Mouse (Mus musculus) heart, embryonic 13.5 days (tissue): ENCODE measurements around the gene Spock1. TPM values are rescaled to one million over a fixed set of nuclear protein-coding genes. Genes with fewer than 3 reads are reported as not detected.

Source experiments
- ATAC-seq: fragments of 200-750 bp; cut with Nextera tagmentation; 2 replicates; pipeline ENCODE4 v1.8.0; 2017; ENCODE audit warnings: moderate TSS enrichment; ENCODE audit not compliant: insufficient number of reproducible peaks, low FRiP score, low TSS enrichment; ENCODE audit errors: extremely low read depth
- H3K27ac ChIP-seq: fragments of 300-500 bp; sonication (generic); replicated peaks from 2 replicates; pipeline ENCODE4 v1.5.1; 2015; ENCODE audit warnings: moderate library complexity, mild to moderate bottlenecking, inconsistent platforms
- H3K27me3 ChIP-seq: fragments of 300-500 bp; sonication (generic); replicated peaks from 2 replicates; pipeline ENCODE4 v1.6.1; 2015; ENCODE audit warnings: mild to moderate bottlenecking, inconsistent platforms
- H3K36me3 ChIP-seq: fragments of 300-500 bp; sonication (generic); 2 replicates; pipeline ENCODE4 v1.6.1; 2015; ENCODE audit warnings: mild to moderate bottlenecking, inconsistent platforms
- H3K4me1 ChIP-seq: fragments of 300-500 bp; sonication (generic); 2 replicates; pipeline ENCODE4 v1.6.1; 2015; ENCODE audit warnings: inconsistent platforms
- H3K4me2 ChIP-seq: fragments of 300-500 bp; sonication (generic); 2 replicates; pipeline ENCODE4 v1.6.1; 2015; ENCODE audit warnings: inconsistent platforms, mild to moderate bottlenecking, moderate library complexity
- H3K4me3 ChIP-seq: fragments of 300-500 bp; sonication (generic); 2 replicates; pipeline ENCODE4 v1.5.1; 2015; ENCODE audit warnings: moderate library complexity, mild to moderate bottlenecking, inconsistent platforms
- H3K9ac ChIP-seq: fragments of 300-500 bp; sonication (generic); 2 replicates; pipeline ENCODE4 v1.6.1; 2015; ENCODE audit warnings: inconsistent platforms, mild to moderate bottlenecking, moderate library complexity
- H3K9me3 ChIP-seq: fragments of 300-500 bp; sonication (generic); 2 replicates; pipeline ENCODE4 v1.6.1; 2016; ENCODE audit warnings: inconsistent platforms
- WGBS: fragments of 180-500 bp; shearing (Covaris S2); methylation state at CpG from one replicate; pipeline ENCODE4 v1.1.7; 2015; ENCODE audit warnings: mixed read lengths; 5-methylcytosine and 5-hydroxymethylcytosine counted together
- polyA plus RNA-seq: library from polyadenylated mRNA; unstranded; fragments of >200 nt; fragmentation: Nextera tagmentation; extraction: Ambion mirVana; gene quantifications from 2 replicates; pipeline ENCODE4 v1.2.1, GENCODE M21; 2015

Spock1 gene
- polyA plus RNA-seq, 1 experiment from 2014 or later, result 0.31 TPM

GRCm38 (mm10) chr13:57656606-57657005 is 251.5 kb downstream of the Spock1 start:
- Histone ChIP-seq H3K36me3 (no peaks in the 10 kb centered on the region), H3K4me3 (no peak overlapping the region), H3K27me3 (no peaks in the 10 kb centered on the region; the same call in 1 of the 2 replicates), H3K4me1 (peaks cover 13% of the 10 kb centered on the region; the same call in 1 of the 2 replicates), H3K27ac (no peak overlapping the region), H3K9ac (no peak overlapping the region), H3K4me2 (no peak overlapping the region), H3K9me3 (no peaks in the 10 kb centered on the region)
- WGBS, result 66% methylated on average over 8 of the region's 8 CpGs
- no peak for ATAC-seq

- H3K4me3 ChIP-seq, result no peak overlapping the region
- ATAC-seq, result no peak
- WGBS, result 75% methylated on average over 7 of the region's 7 CpGs
- no peak overlapping the region for H3K4me2 ChIP-seq
- H3K27me3 ChIP-seq, result peaks cover 7% of the 10 kb centered on the region; the same call in 1 of the 2 replicates
- H3K9me3 ChIP-seq, result no peaks in the 10 kb centered on the region
- H3K27ac ChIP-seq, result no peak overlapping the region
- H3K36me3 ChIP-seq, result no peaks in the 10 kb centered on the region
- no peak overlapping the region for H3K9ac ChIP-seq
- H3K4me1 ChIP-seq, result 0 out of 2 replicates have a peak, but pooled peaks cover 8% of the 10 kb centered on the region
These were observed 253.8 kb downstream of the Spock1 start for GRCm38 (mm10) chr13:57654362-57654761.

- ATAC-seq, result no peak
- Histone ChIP-seq H3K27ac (no peak overlapping the region), H3K36me3 (no peaks in the 10 kb centered on the region), H3K9ac (no peak overlapping the region), H3K4me1 (0 out of 2 replicates have a peak, but pooled peaks cover 6% of the 10 kb centered on the region), H3K9me3 (no peaks in the 10 kb centered on the region), H3K27me3 (peaks cover 7% of the 10 kb centered on the region; the same call in 1 of the 2 replicates), H3K4me2 (no peak overlapping the region), H3K4me3 (no peak overlapping the region)
- 65% methylated on average over 4 of the region's 4 CpGs for WGBS
These were observed 256.9 kb downstream of the Spock1 start for GRCm38 (mm10) chr13:57651236-57651635.

GRCm38 (mm10) chr13:57648784-57649183 is 259.3 kb downstream of the Spock1 start:
- no peak overlapping the region for H3K9ac ChIP-seq
- 72% methylated on average over 2 of the region's 2 CpGs for WGBS
- no peak for ATAC-seq

GRCm38 (mm10) chr13:57647456-57647855 is 260.7 kb downstream of the Spock1 start:
- peaks cover 7% of the 10 kb centered on the region for H3K27me3 ChIP-seq
- H3K9me3 ChIP-seq, result no peaks in the 10 kb centered on the region
- no peaks in the 10 kb centered on the region for H3K36me3 ChIP-seq
- ATAC-seq, result no peak
- H3K4me1 ChIP-seq, result no peaks in the 10 kb centered on the region
- H3K4me3 ChIP-seq, result no peak overlapping the region
- no peak overlapping the region for H3K4me2 ChIP-seq
- H3K27ac ChIP-seq, result no peak overlapping the region
- H3K9ac ChIP-seq, result no peak overlapping the region
- WGBS, result 61% methylated on average over 4 of the region's 4 CpGs

More at GRCm38 (mm10) chr13:57648784-57649183, 259.3 kb downstream of the Spock1 start:
- no peaks in the 10 kb centered on the region for H3K4me1 ChIP-seq
- no peak overlapping the region for H3K4me3 ChIP-seq
- no peak overlapping the region for H3K4me2 ChIP-seq
- peaks cover 7% of the 10 kb centered on the region; the same call in 1 of the 2 replicates for H3K27me3 ChIP-seq
- H3K9me3 ChIP-seq, result no peaks in the 10 kb centered on the region
- no peak overlapping the region for H3K27ac ChIP-seq
- no peaks in the 10 kb centered on the region for H3K36me3 ChIP-seq

GRCm38 (mm10) chr13:57643036-57643435 is 265.1 kb downstream of the Spock1 start:
- Histone ChIP-seq H3K9ac (no peak overlapping the region), H3K4me2 (no peak overlapping the region), H3K4me3 (no peak overlapping the region), H3K27me3 (no peaks in the 10 kb centered on the region; the same call in 1 of the 2 replicates), H3K36me3 (no peaks in the 10 kb centered on the region), H3K4me1 (peaks cover 11% of the 10 kb centered on the region), H3K27ac (no peak overlapping the region), H3K9me3 (no peaks in the 10 kb centered on the region)
- 84% methylated on average over 12 of the region's 12 CpGs for WGBS
- no peak for ATAC-seq

- H3K36me3 ChIP-seq, result no peaks in the 10 kb centered on the region
- H3K27me3 ChIP-seq, result no peaks in the 10 kb centered on the region; the same call in 1 of the 2 replicates
- 56% methylated on average over 4 of the region's 4 CpGs for WGBS
- H3K4me1 ChIP-seq, result peaks cover 11% of the 10 kb centered on the region
- H3K4me2 ChIP-seq, result no peak overlapping the region
- H3K9me3 ChIP-seq, result no peaks in the 10 kb centered on the region
- no peak overlapping the region for H3K27ac ChIP-seq
- no peak for ATAC-seq
- no peak overlapping the region for H3K4me3 ChIP-seq
- H3K9ac ChIP-seq, result no peak overlapping the region
These were observed 266.5 kb downstream of the Spock1 start for GRCm38 (mm10) chr13:57641649-57642048.

GRCm38 (mm10) chr13:57640968-57641367 is 267.2 kb downstream of the Spock1 start:
- WGBS, result 86% methylated on average over 2 of the region's 2 CpGs
- no peak overlapping the region for H3K4me2 ChIP-seq
- no peak for ATAC-seq
- no peaks in the 10 kb centered on the region for H3K9me3 ChIP-seq
- peaks cover 11% of the 10 kb centered on the region for H3K4me1 ChIP-seq
- no peak overlapping the region for H3K9ac ChIP-seq
- H3K27ac ChIP-seq, result no peak overlapping the region
- no peaks in the 10 kb centered on the region for H3K36me3 ChIP-seq
- H3K4me3 ChIP-seq, result no peak overlapping the region
- H3K27me3 ChIP-seq, result no peaks in the 10 kb centered on the region; the same call in 1 of the 2 replicates

GRCm38 (mm10) chr13:57638820-57639219 is 269.3 kb downstream of the Spock1 start:
- ATAC-seq, result no peak
- 83% methylated on average over 5 of the region's 5 CpGs for WGBS
- H3K4me2 ChIP-seq, result no peak overlapping the region
- H3K27ac ChIP-seq, result no peak overlapping the region
- peaks cover 11% of the 10 kb centered on the region for H3K4me1 ChIP-seq
- H3K9me3 ChIP-seq, result no peaks in the 10 kb centered on the region
- no peak overlapping the region for H3K9ac ChIP-seq
- H3K36me3 ChIP-seq, result no peaks in the 10 kb centered on the region
- H3K4me3 ChIP-seq, result no peak overlapping the region
- H3K27me3 ChIP-seq, result no peaks in the 10 kb centered on the region; the same call in 1 of the 2 replicates

GRCm38 (mm10) chr13:57637606-57638132 is 270.5 kb downstream of the Spock1 start:
- H3K27ac ChIP-seq, result no peak overlapping the region
- H3K9me3 ChIP-seq, result no peaks in the 10 kb centered on the region
- ATAC-seq, result no peak
- H3K4me3 ChIP-seq, result no peak overlapping the region
- H3K4me2 ChIP-seq, result no peak overlapping the region
- no peak overlapping the region for H3K9ac ChIP-seq
- H3K4me1 ChIP-seq, result peaks cover 11% of the 10 kb centered on the region
- 87% methylated on average over 15 of the region's 15 CpGs for WGBS
- no peaks in the 10 kb centered on the region; the same call in 1 of the 2 replicates for H3K27me3 ChIP-seq
- H3K36me3 ChIP-seq, result no peaks in the 10 kb centered on the region

- peaks cover 11% of the 10 kb centered on the region for H3K4me1 ChIP-seq
- no peaks in the 10 kb centered on the region for H3K9me3 ChIP-seq
- no peaks in the 10 kb centered on the region for H3K27me3 ChIP-seq
- H3K36me3 ChIP-seq, result no peaks in the 10 kb centered on the region
- WGBS, result 79% methylated on average over 10 of the region's 10 CpGs
- H3K27ac ChIP-seq, result no peak overlapping the region
- H3K4me3 ChIP-seq, result no peak overlapping the region
- no peak overlapping the region for H3K4me2 ChIP-seq
- no peak for ATAC-seq
- no peak overlapping the region for H3K9ac ChIP-seq
These were observed 271.0 kb downstream of the Spock1 start for GRCm38 (mm10) chr13:57637080-57637572.
